Mouse (Mus musculus) limb, embryonic 14.5 days (tissue): ENCODE results near the gene Gimap1. TPM values are rescaled to one million over a fixed set of nuclear protein-coding genes. Genes with fewer than 3 reads are reported as not detected.
A peak's percentile ranks its signal among the peaks of the same experiment; 100 is the strongest.

Source experiments
- ATAC-seq: fragments of 200-750 bp; cut with Nextera tagmentation; 2 replicates; pipeline ENCODE4 v1.8.0; 2017; ENCODE audit warnings: low read depth, moderate number of reproducible peaks, moderate TSS enrichment; ENCODE audit not compliant: low FRiP score
- DNase-seq: peaks from one replicate; pipeline ENCODE4 v3.0.0-alpha.2; 2015; ENCODE audit warnings: low spot score
- H3K27ac ChIP-seq: fragments of 300-500 bp; sonication (generic); replicated peaks from 2 replicates; pipeline ENCODE4 v1.5.1; 2014; ENCODE audit warnings: low read depth, mild to moderate bottlenecking, low read length, moderate library complexity, mixed read lengths
- H3K27me3 ChIP-seq: fragments of 300-500 bp; sonication (generic); 2 replicates; pipeline ENCODE4 v1.6.1; 2014; ENCODE audit warnings: low read length, mixed read lengths; ENCODE audit not compliant: control insufficient read depth, insufficient read depth
- H3K36me3 ChIP-seq: fragments of 300-500 bp; sonication (generic); 2 replicates; pipeline ENCODE4 v1.6.1; 2014; ENCODE audit warnings: mild to moderate bottlenecking, low read length, moderate library complexity, mixed read lengths; ENCODE audit not compliant: control insufficient read depth, insufficient read depth
- H3K4me1 ChIP-seq: fragments of 300-500 bp; sonication (generic); 2 replicates; pipeline ENCODE4 v1.6.1; 2014; ENCODE audit warnings: antibody characterized with exemption, low read length, mixed read lengths; ENCODE audit not compliant: control insufficient read depth, insufficient read depth
- H3K4me2 ChIP-seq: fragments of 300-500 bp; sonication (generic); replicated peaks from 2 replicates; pipeline ENCODE4 v1.6.1; 2014; ENCODE audit warnings: low read depth, mild to moderate bottlenecking, low read length, moderate library complexity; ENCODE audit not compliant: severe bottlenecking
- H3K4me3 ChIP-seq: fragments of 300-500 bp; sonication (generic); replicated peaks from 2 replicates; pipeline ENCODE4 v1.5.1; 2014; ENCODE audit warnings: low read length
- H3K9ac ChIP-seq: fragments of 300-500 bp; sonication (generic); 2 replicates; pipeline ENCODE4 v1.6.1; 2014; ENCODE audit warnings: mild to moderate bottlenecking, low read depth, low read length, moderate library complexity; ENCODE audit not compliant: severe bottlenecking
- H3K9me3 ChIP-seq: fragments of 300-500 bp; sonication (generic); 2 replicates; pipeline ENCODE4 v1.6.1; 2016; ENCODE audit warnings: low read length; ENCODE audit not compliant: control insufficient read depth
- POLR2A ChIP-seq: fragments of 200-500 bp; IDR thresholded peaks from 2 replicates; pipeline ENCODE4 v1.8.0; 2012; ENCODE audit warnings: inconsistent platforms, mild to moderate bottlenecking, moderate library complexity, borderline replicate concordance; ENCODE audit not compliant: insufficient read depth, insufficient read length; ENCODE audit errors: extremely low read depth
- WGBS: fragments of 180-500 bp; shearing (Covaris S2); extraction: QIAGEN DNeasy Blood & Tissue Kit; methylation state at CpG from one replicate; pipeline ENCODE4 v1.1.7; 2014; 5-methylcytosine and 5-hydroxymethylcytosine counted together
- polyA plus RNA-seq, 2 experiments: library from polyadenylated mRNA; depleted of rRNA in 1 of 2; stranded (reverse) in 1 of 2; unstranded in 1 of 2; fragments of >200 nt; fragmentation: Nextera tagmentation in 1 of 2; extraction: Ambion mirVana in 1 of 2; gene quantifications; 2 replicates each; pipeline versions ENCODE4 v1.2.1 to v1.2.3; 2012 to 2014

Gimap1 gene
- polyA plus RNA-seq, 2 experiments: 4.0 to 11.9 TPM

DNA sequence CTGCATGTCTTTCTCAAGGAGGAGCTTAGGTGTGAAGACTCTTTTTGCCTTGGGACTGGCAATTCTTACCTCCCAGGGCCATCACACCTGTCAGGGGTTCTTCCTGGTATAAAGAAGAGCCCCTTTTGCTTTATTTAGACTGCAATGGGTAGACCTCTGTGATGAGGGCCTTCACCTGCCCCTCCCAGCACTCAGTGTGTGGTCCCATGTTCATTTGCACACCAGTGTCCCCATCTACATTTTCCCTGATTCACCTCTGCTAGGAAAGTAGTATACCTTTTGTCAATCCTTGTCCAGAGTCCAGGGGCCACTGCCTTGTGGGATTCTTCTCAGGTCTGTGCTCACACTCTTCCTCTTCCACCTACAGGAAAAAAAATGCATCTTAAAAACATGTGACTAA, 34.7 kb upstream of the Gimap1 start:
- DNase-seq (no peak), ATAC-seq (no peak)
- no peak overlapping the region for H3K9ac ChIP-seq
- no peaks in the 10 kb centered on the region for H3K36me3 ChIP-seq
- no peaks in the 10 kb centered on the region for H3K27me3 ChIP-seq
- no peak overlapping the region for H3K4me2 ChIP-seq
- no peaks in the 10 kb centered on the region for H3K4me1 ChIP-seq
- TF ChIP-seq POLR2A: no peak
- no peak overlapping the region for H3K27ac ChIP-seq
- no peaks in the 10 kb centered on the region for H3K9me3 ChIP-seq
- no peak overlapping the region for H3K4me3 ChIP-seq

DNA sequence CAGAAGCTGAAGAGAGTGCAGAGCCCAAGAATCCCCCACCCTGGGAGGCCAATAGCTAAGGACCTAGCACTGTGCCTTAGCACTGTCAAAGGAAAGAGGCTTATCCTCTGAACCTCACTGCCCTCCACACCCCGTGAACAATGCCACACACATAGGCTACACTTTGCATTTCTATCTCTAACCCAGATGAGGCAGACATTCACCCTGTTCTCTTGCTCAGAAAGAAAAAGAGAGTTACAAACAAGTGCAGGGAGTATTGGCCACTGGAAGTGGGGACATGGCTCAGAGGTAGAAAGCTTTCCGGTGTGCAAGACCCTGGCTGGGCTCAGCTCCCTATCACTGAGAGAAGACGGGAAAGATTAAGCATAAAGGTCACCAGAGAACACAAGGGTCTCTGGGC, 32.7 kb upstream of the Gimap1 start:
- ATAC-seq (no peak), DNase-seq (no peak)
- no peak overlapping the region for H3K9ac ChIP-seq
- H3K27ac ChIP-seq: no peak overlapping the region
- H3K4me2 ChIP-seq: no peak overlapping the region
- H3K4me1 ChIP-seq: no peaks in the 10 kb centered on the region
- H3K9me3 ChIP-seq: no peaks in the 10 kb centered on the region
- WGBS: 72% methylated on average over 3 of the region's 3 CpGs
- H3K36me3 ChIP-seq: no peaks in the 10 kb centered on the region
- no peak for TF ChIP-seq POLR2A
- no peak overlapping the region for H3K4me3 ChIP-seq
- no peaks in the 10 kb centered on the region for H3K27me3 ChIP-seq

DNA sequence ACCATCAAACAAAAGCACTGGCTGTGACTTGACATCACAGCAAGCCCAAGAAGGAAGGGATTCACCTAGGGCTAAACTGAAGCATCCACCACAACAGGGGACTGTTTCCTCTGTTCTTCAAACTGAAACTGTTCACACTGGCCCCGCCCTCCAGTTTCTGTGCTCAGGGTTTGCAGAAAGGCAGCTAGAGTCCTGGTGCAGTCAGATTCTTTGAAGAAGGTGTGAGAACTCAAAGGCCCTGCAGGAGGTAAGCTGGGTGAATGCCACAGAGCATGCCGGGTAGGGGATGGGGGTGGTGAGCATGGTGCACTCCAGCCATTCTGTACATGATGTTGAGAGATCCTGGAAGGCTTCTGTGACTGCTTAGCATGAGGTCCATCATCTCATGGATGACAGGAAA, 20.4 kb upstream of the Gimap1 start, which contains the start of the genes Gm28053 and Gimap7:
Gm28053 (plus strand) TSS at position 153 of the 400 bp plus-strand sequence.
Gimap7 (plus strand) TSS at position 167 of the 400 bp plus-strand sequence.
- WGBS: 47% methylated on average over 2 of the region's 2 CpGs
- no peak for TF ChIP-seq POLR2A

DNA sequence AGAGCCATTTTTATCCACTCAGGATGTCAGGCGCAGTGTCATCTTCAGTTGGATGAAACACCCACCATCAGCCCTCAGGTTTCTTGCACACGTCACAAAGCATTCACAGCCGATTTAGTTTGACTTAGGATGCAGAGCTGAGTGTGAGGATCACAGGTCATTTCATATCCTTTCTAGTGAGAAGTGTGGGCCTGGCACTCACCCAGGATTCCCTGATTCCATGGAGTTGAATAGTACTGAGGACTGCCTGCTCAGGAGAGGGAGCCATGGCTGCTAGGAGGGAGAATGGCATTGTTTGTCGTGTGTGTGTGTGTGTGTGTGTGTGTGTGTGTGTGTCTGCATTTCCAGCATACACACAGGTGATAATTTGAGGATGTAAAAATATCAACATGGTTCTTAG, 18.5 kb upstream of the Gimap1 start:
- H3K36me3 ChIP-seq: no peaks in the 10 kb centered on the region
- no peaks in the 10 kb centered on the region for H3K9me3 ChIP-seq
- H3K4me2 ChIP-seq: no peak overlapping the region
- H3K27ac ChIP-seq: no peak overlapping the region
- 80% methylated on average over 4 of the region's 4 CpGs for WGBS
- H3K27me3 ChIP-seq: no peaks in the 10 kb centered on the region
- peaks cover 2% of the 10 kb centered on the region; the same call in 1 of the 2 replicates for H3K4me1 ChIP-seq
- no peak for ATAC-seq
- no peak overlapping the region for H3K4me3 ChIP-seq
- no peak overlapping the region for H3K9ac ChIP-seq
- TF ChIP-seq POLR2A: no peak
- no peak for DNase-seq

More for the DNA sequence above, 20.4 kb upstream of the Gimap1 start, which contains the start of the genes Gm28053 and Gimap7:
- Histone ChIP-seq H3K4me3 (no peak within 1 kb of the TSS), H3K9ac (no peak within 1 kb of the TSS), H3K4me2 (no peak within 1 kb of the TSS), H3K36me3 (no peaks in the 10 kb centered on the region), H3K9me3 (no peaks in the 10 kb centered on the region), H3K4me1 (no peaks in the 10 kb centered on the region), H3K27ac (no peak within 1 kb of the TSS), H3K27me3 (no peaks in the 10 kb centered on the region)
- ATAC-seq: no peak
- no peak for DNase-seq

DNA sequence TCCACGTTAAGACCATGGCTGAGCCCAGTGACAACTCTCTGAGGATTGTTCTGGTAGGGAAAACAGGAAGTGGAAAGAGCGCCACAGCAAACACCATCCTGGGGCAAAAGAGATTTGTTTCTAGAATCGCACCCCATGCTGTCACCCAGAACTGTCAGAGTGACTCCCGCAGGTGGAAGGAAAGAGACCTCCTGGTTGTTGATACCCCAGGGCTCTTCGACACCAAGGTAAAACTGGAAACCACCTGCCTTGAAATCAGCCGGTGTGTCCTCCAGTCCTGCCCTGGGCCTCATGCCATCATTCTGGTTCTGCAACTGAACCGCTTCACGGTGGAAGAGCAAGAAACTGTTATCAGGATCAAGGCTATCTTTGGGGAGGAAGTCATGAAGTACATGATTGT, 15.4 kb upstream of the Gimap1 start:
- H3K36me3 ChIP-seq: no peaks in the 10 kb centered on the region
- H3K27ac ChIP-seq: no peak overlapping the region
- no peak overlapping the region for H3K4me3 ChIP-seq
- H3K4me1 ChIP-seq: peaks cover 8% of the 10 kb centered on the region; the same call in 1 of the 2 replicates
- H3K9me3 ChIP-seq: no peaks in the 10 kb centered on the region
- WGBS: 77% methylated on average over 8 of the region's 8 CpGs
- ATAC-seq (no peak), DNase-seq (no peak)
- no peak overlapping the region for H3K4me2 ChIP-seq
- TF ChIP-seq POLR2A: no peak
- no peaks in the 10 kb centered on the region for H3K27me3 ChIP-seq
- H3K9ac ChIP-seq: no peak overlapping the region

DNA sequence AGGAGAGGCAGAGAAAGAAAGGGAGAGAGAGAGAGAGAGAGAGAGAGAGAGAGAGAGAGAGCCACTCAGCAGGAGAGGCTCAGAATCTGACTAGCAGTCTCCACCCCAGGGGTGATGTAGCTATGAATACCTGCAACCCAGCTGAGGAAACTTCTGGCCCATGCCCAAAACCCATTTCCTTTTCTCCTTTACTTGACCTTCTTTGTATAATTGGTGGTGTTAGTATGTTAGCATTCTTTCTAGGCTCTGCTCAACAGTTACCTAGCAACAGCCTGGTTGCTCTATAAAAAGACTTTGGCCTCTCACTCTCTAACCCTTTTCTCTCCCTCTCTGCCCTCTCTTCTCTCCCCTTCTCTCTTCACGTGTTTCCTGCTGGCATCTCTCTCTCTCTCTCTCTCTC, 13.4 kb upstream of the Gimap1 start:
- H3K36me3 ChIP-seq: no peaks in the 10 kb centered on the region
- H3K4me1 ChIP-seq: peaks cover 8% of the 10 kb centered on the region; the same call in 1 of the 2 replicates
- no peaks in the 10 kb centered on the region for H3K9me3 ChIP-seq
- H3K27me3 ChIP-seq: no peaks in the 10 kb centered on the region
- H3K4me3 ChIP-seq: no peak overlapping the region
- no peak overlapping the region for H3K9ac ChIP-seq
- peak; percentile 76 for DNase-seq
- H3K27ac ChIP-seq: no peak overlapping the region
- TF ChIP-seq POLR2A: no peak
- ATAC-seq: peak; percentile 62; the same call in 1 of the 2 replicates
- 11% methylated on average over 1 of the region's 1 CpGs for WGBS
- no peak overlapping the region for H3K4me2 ChIP-seq
